Mouse (Mus musculus): ENCODE measurements around the gene Dctn2. TPM values are rescaled to one million over a fixed set of nuclear protein-coding genes. Genes with fewer than 3 reads are reported as not detected.
A peak's percentile ranks its signal among the peaks of the same experiment; 100 is the strongest.

Dctn2 gene
- polyA plus RNA-seq, 1 experiment, result 170 TPM

DNA sequence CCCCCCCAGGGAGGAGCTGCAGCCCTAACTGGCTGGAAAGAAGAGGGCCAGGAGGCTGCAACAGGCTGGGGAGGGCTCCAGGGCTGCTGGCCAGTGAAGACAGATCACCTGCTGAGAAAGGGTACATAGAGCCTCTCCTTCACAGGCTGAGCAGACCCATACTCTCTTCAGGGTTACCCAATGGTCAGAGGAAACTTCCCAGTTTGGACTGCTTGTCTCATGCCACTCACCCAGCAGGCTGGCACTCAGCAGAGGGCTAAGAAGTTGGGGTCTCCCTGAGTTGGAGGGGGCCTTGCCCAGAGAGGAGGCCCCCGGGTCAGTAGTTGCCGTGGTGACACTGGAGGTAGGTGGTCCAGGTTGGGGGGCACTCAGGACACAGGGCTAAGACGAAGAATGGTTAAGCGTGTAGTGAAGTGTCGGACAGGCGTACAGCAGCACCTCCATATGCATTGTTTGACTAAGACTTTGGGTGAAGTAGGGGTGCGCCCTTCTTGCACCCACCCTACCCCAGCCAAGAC lies 18.0 kb downstream of the Dctn2 start:
- Histone ChIP-seq H3K36me3 (ENCODE audit: control insufficient read depth, insufficient read depth) (peaks cover 66% of the 10 kb centered on the region), H3ac (ENCODE audit: control insufficient read depth, insufficient read length, low read depth) (no peak overlapping the region), H3K79me3 (ENCODE audit: low read depth) (peaks cover 22% of the 10 kb centered on the region), H3K79me2 (ENCODE audit: control insufficient read depth, insufficient read depth) (peaks cover 30% of the 10 kb centered on the region), H3K4me3 (ENCODE audit: insufficient read depth, poor library complexity, severe bottlenecking) (no peak overlapping the region), H3K27me3 (ENCODE audit: control insufficient read depth, insufficient read depth, insufficient read length) (no peaks in the 10 kb centered on the region)
- TF ChIP-seq MAX (IDR thresholded peaks at IDR 0.05) (no peak), FOSL1 (IDR thresholded peaks at IDR 0.05; ENCODE audit: insufficient read depth, low read length, poor library complexity, severe bottlenecking) (no peak), MYOD1 (IDR thresholded peaks at IDR 0.05; ENCODE audit: control insufficient read depth, insufficient read length, low read depth) (no peak), USF1 (IDR thresholded peaks at IDR 0.05; ENCODE audit: low read depth) (no peak), MYOG (IDR thresholded peaks at IDR 0.05; ENCODE audit: control insufficient read depth, extremely low read depth, insufficient read length) (no peak), CTCF (IDR thresholded peaks at IDR 0.05; ENCODE audit: control insufficient read depth, insufficient read depth, insufficient read length) (no peak), CEBPB (IDR thresholded peaks at IDR 0.05; ENCODE audit: low read depth) (no peak)

DNA sequence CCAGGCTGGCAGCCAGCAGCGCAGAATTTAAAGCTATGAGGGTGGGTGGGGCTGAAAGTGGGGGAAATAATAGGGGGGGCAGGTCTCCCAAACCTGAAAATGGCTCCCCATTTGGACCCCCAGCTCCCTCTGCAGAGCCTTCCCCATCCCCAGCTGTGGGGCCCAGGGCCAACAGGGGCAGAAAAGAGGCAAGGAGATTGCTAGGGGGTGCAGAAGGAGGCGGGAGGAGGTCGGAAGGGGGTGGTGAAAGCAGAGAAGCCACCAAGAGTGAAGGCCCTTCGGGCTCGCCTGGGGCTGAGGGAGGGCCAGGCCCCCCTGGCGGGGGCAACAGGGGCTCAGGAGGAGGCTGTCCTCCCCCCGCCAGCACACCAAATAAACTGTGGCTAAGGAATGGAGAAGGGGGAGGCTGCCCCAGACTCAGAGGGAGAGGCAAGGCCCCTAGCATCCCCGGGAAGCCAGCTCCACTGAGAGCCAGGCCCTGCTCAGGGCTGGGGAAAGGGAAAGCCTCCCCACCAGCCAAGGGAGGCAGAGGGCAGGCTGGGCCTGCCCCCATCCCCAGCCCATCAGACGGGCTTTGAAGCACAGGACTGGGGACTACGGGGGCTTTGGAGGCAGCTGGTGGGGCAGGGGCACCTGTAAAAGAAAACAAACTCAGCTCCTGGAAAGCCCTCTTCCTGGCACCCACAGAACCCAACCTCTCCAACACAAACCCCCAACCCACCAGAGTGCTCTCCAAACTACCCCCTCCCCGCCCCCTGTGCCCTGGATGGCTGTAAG lies 18.7 kb downstream of the Dctn2 start:
- Histone ChIP-seq H3K4me3 (ENCODE audit: insufficient read depth, poor library complexity, severe bottlenecking) (no peak overlapping the region), H3K79me2 (ENCODE audit: control insufficient read depth, insufficient read depth) (peaks cover 30% of the 10 kb centered on the region), H3K36me3 (ENCODE audit: control insufficient read depth, insufficient read depth) (peaks cover 60% of the 10 kb centered on the region), H3K79me3 (ENCODE audit: low read depth) (peaks cover 22% of the 10 kb centered on the region), H3K27me3 (ENCODE audit: control insufficient read depth, insufficient read depth, insufficient read length) (no peaks in the 10 kb centered on the region), H3ac (ENCODE audit: control insufficient read depth, insufficient read length, low read depth) (no peak overlapping the region)
- no peak for TF ChIP-seq MYOG (IDR thresholded peaks at IDR 0.05; ENCODE audit: control insufficient read depth, extremely low read depth, insufficient read length)
- TF ChIP-seq USF1 (IDR thresholded peaks at IDR 0.05; ENCODE audit: low read depth), result no peak
- TF ChIP-seq FOSL1 (IDR thresholded peaks at IDR 0.05; ENCODE audit: insufficient read depth, low read length, poor library complexity, severe bottlenecking), result no peak
- no peak for TF ChIP-seq MYOD1 (IDR thresholded peaks at IDR 0.05; ENCODE audit: control insufficient read depth, insufficient read length, low read depth)
- no peak for TF ChIP-seq CEBPB (IDR thresholded peaks at IDR 0.05; ENCODE audit: low read depth)
- TF ChIP-seq MAX (IDR thresholded peaks at IDR 0.05), result no peak
- TF ChIP-seq CTCF (IDR thresholded peaks at IDR 0.05; ENCODE audit: control insufficient read depth, insufficient read depth, insufficient read length), result no peak

DNA sequence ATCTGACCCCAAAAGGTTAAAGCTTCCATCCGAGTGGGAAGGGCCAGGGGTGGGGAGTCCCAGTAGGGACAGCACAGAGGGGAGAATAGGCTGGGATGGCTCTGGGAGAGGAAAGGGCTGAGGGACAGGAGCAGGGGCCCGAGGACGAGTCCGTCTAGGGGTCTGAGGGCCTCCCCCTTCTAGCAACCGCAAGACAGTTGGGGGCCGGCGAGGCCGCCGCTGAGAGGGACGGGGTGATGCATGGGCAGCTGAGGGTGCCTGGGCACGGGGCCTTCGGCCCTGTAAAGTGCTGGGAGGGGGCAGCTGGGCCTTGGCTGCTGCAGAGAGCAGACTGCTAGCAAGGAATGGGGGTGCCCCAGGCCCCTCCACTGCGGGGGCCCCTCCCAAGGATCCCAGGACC lies 19.5 kb downstream of the Dctn2 start:
- no peak overlapping the region for H3ac ChIP-seq (ENCODE audit: control insufficient read depth, insufficient read length, low read depth)
- H3K79me3 ChIP-seq (ENCODE audit: low read depth), result peaks cover 22% of the 10 kb centered on the region
- peaks cover 30% of the 10 kb centered on the region for H3K79me2 ChIP-seq (ENCODE audit: control insufficient read depth, insufficient read depth)
- no peaks in the 10 kb centered on the region for H3K27me3 ChIP-seq (ENCODE audit: control insufficient read depth, insufficient read depth, insufficient read length)
- TF ChIP-seq CEBPB (IDR thresholded peaks at IDR 0.05; ENCODE audit: low read depth) (no peak), USF1 (IDR thresholded peaks at IDR 0.05; ENCODE audit: low read depth) (no peak), FOSL1 (IDR thresholded peaks at IDR 0.05; ENCODE audit: insufficient read depth, low read length, poor library complexity, severe bottlenecking) (no peak), MYOG (IDR thresholded peaks at IDR 0.05; ENCODE audit: control insufficient read depth, extremely low read depth, insufficient read length) (no peak), CTCF (IDR thresholded peaks at IDR 0.05; ENCODE audit: control insufficient read depth, insufficient read depth, insufficient read length) (no peak), MAX (IDR thresholded peaks at IDR 0.05) (no peak)
- H3K4me3 ChIP-seq (ENCODE audit: insufficient read depth, poor library complexity, severe bottlenecking), result no peak overlapping the region
- peaks cover 52% of the 10 kb centered on the region for H3K36me3 ChIP-seq (ENCODE audit: control insufficient read depth, insufficient read depth)

DNA sequence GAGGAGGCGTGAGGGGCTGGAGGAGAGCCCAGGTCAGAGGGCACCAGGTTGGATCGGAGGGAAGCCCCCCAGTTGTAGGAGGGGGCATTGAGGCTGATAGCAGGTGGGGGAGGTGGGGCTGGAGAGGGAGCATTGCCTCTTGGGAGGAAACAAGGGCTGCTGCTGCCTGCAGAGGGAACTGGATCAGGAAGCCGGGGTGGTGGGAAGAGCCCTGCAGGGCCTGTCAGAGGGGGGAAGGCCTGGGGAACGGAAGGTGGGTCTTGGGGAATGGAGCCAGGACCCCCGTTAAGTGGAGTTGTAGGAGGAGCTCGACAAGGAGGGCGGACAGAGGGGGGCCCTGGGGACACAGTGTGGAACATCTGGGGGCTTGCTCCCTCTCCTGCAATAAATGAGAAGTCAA lies 20.0 kb downstream of the Dctn2 start:
- no peaks in the 10 kb centered on the region for H3K27me3 ChIP-seq (ENCODE audit: control insufficient read depth, insufficient read depth, insufficient read length)
- H3K79me2 ChIP-seq (ENCODE audit: control insufficient read depth, insufficient read depth), result peaks cover 34% of the 10 kb centered on the region
- peaks cover 25% of the 10 kb centered on the region for H3K79me3 ChIP-seq (ENCODE audit: low read depth)
- peaks cover 47% of the 10 kb centered on the region for H3K36me3 ChIP-seq (ENCODE audit: control insufficient read depth, insufficient read depth)
- H3ac ChIP-seq (ENCODE audit: control insufficient read depth, insufficient read length, low read depth), result no peak overlapping the region
- no peak overlapping the region for H3K4me3 ChIP-seq (ENCODE audit: insufficient read depth, poor library complexity, severe bottlenecking)
- no peak for TF ChIP-seq CEBPB (IDR thresholded peaks at IDR 0.05; ENCODE audit: low read depth)
- no peak for TF ChIP-seq USF1 (IDR thresholded peaks at IDR 0.05; ENCODE audit: low read depth)
- TF ChIP-seq MYOD1 (IDR thresholded peaks at IDR 0.05; ENCODE audit: control insufficient read depth, insufficient read length, low read depth), result no peak
- no peak for TF ChIP-seq FOSL1 (IDR thresholded peaks at IDR 0.05; ENCODE audit: insufficient read depth, low read length, poor library complexity, severe bottlenecking)
- TF ChIP-seq MAX (IDR thresholded peaks at IDR 0.05), result no peak
- no peak for TF ChIP-seq CTCF (IDR thresholded peaks at IDR 0.05; ENCODE audit: control insufficient read depth, insufficient read depth, insufficient read length)
- TF ChIP-seq MYOG (IDR thresholded peaks at IDR 0.05; ENCODE audit: control insufficient read depth, extremely low read depth, insufficient read length), result no peak

DNA sequence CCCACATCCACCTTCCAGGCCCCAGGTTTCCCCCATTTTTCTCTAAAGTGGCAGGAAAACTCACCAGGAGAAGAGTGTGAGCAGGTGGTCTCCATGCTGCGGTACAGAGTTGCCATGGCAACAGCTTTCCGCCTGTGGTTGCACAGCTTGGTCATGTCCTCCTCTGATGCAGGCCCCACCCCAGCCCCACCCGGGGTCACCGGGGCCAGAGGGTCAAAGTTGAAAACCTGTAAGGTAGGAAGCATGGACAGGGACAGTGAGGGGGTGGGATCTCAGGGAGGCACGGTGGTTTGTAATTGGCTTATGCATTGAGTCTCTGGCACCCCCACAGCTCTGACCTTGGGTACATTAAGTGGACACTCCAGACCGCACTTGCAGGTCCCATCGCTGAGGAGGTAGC lies 20.6 kb downstream of the Dctn2 start:
- Histone ChIP-seq H3K79me2 (ENCODE audit: control insufficient read depth, insufficient read depth) (peaks cover 40% of the 10 kb centered on the region), H3ac (ENCODE audit: control insufficient read depth, insufficient read length, low read depth) (peak overlapping the region; percentile 52), H3K27me3 (ENCODE audit: control insufficient read depth, insufficient read depth, insufficient read length) (no peaks in the 10 kb centered on the region), H3K36me3 (ENCODE audit: control insufficient read depth, insufficient read depth) (peaks cover 42% of the 10 kb centered on the region), H3K4me3 (ENCODE audit: insufficient read depth, poor library complexity, severe bottlenecking) (no peak overlapping the region), H3K79me3 (ENCODE audit: low read depth) (peaks cover 31% of the 10 kb centered on the region)
- TF ChIP-seq MYOG (IDR thresholded peaks at IDR 0.05; ENCODE audit: control insufficient read depth, extremely low read depth, insufficient read length) (no peak), FOSL1 (IDR thresholded peaks at IDR 0.05; ENCODE audit: insufficient read depth, low read length, poor library complexity, severe bottlenecking) (no peak), USF1 (IDR thresholded peaks at IDR 0.05; ENCODE audit: low read depth) (no peak), MAX (IDR thresholded peaks at IDR 0.05) (no peak), CEBPB (IDR thresholded peaks at IDR 0.05; ENCODE audit: low read depth) (no peak), CTCF (IDR thresholded peaks at IDR 0.05; ENCODE audit: control insufficient read depth, insufficient read depth, insufficient read length) (no peak), MYOD1 (IDR thresholded peaks at IDR 0.05; ENCODE audit: control insufficient read depth, insufficient read length, low read depth) (no peak)
